Comparison of ENCODE assay signal across 19 mouse cellular contexts in genomic region chr7:24584876-24585275, GRCm38 (mm10). TPM values are rescaled to one million over a fixed set of nuclear protein-coding genes. Genes with fewer than 3 reads are reported as not detected.
"Had no signal": no experiment of that assay in that cellular context is flagged by ENCODE, and none has a peak within 500 bp of the region (broad histone marks: within the 10 kb centered on the region; RNA-seq: fewer than 3 reads in every experiment).

No protein-coding gene starts in this region.

- ATAC-seq: midbrain, embryonic 15.5 days had no signal

- H3K4me2 ChIP-seq: lung, embryonic 14.5 days; midbrain, embryonic 11.5 days; midbrain, embryonic 13.5 days; stomach, embryonic 15.5 days had no signal

- DNase-seq: lung, embryonic 14.5 days; lung, postnatal 10 days; right cerebral cortex, postnatal 14 days; thymus, adult 2 months; thymus, postnatal 25 days; thymus, postnatal 4 days had no signal

- H3K9me3 ChIP-seq: midbrain, embryonic 13.5 days; midbrain, embryonic 15.5 days; neural tube, embryonic 12.5 days; stomach, embryonic 15.5 days had no signal

- H3K9ac ChIP-seq: lung, embryonic 14.5 days; midbrain, embryonic 13.5 days; midbrain, embryonic 15.5 days; neural tube, embryonic 12.5 days; stomach, embryonic 15.5 days had no signal

- H3K27ac ChIP-seq: macrophage; midbrain, embryonic 13.5 days; midbrain, embryonic 15.5 days; neural tube, embryonic 12.5 days; stomach, embryonic 15.5 days; stomach, postnatal 0 days had no signal

- H3K4me3 ChIP-seq: megakaryocyte, embryonic 14.5 days; midbrain, embryonic 13.5 days; neural tube, embryonic 12.5 days; stomach, embryonic 15.5 days had no signal

- H3K36me3 ChIP-seq: midbrain, embryonic 13.5 days; midbrain, embryonic 15.5 days; neural tube, embryonic 12.5 days; stomach, embryonic 15.5 days had no signal

RNA-seq across cellular contexts. Expression of gene Zfp575, which starts 2.6 kb away (rescaled TPM):
- total RNA-seq: monocyte, adult 5-6 weeks; neutrophil, adult 5-6 weeks had no signal

RNA-seq across cellular contexts. Expression of gene Phldb3, which starts 25.7 kb away (rescaled TPM):
- polyA plus RNA-seq: midbrain, embryonic 11.5 days; midbrain, embryonic 13.5 days; midbrain, embryonic 15.5 days; midbrain, postnatal 0 days; neural tube, embryonic 12.5 days; neural tube, embryonic 14.5 days had no signal

RNA-seq across cellular contexts. Expression of gene Pinlyp, which starts 39.0 kb away (rescaled TPM):
- total RNA-seq: megakaryocyte progenitor cell, adult 5-6 weeks; midbrain, postnatal 0 days; monocyte, adult 5-6 weeks; neutrophil, adult 5-6 weeks had no signal
- polyA plus RNA-seq: lung, embryonic 14.5 days; macrophage; midbrain, embryonic 11.5 days; midbrain, embryonic 13.5 days; midbrain, embryonic 15.5 days; midbrain, postnatal 0 days; neural tube, embryonic 12.5 days; neural tube, embryonic 14.5 days had no signal
